Mouse (Mus musculus) left cerebral cortex, postnatal 14 days (tissue): ENCODE data around the gene Krt42. TPM values are rescaled to one million over a fixed set of nuclear protein-coding genes. Genes with fewer than 3 reads are reported as not detected.
"Not testable (repeated sequence)": the region's sequence is repeated elsewhere in the genome, so short reads cannot be mapped to it uniquely, and the experiment has no call there.

ENCODE experiments used
- DNase-seq, 2 experiments: peaks; one replicate each; pipeline ENCODE4 v3.0.0; 2021 to 2022; ENCODE audit warnings: low spot score in 2 of 2, mixed read lengths in 1 of 2
- intact Hi-C: fragments of 180-260 bp; cut with DNase I; formaldehyde crosslinking; loops from one replicate; pipeline ENCODE4 v1.15.1; 2025
- long read RNA-seq, 2 experiments: library from polyadenylated mRNA; stranded (forward); transcript quantifications; one replicate each; pipeline ENCODE4 v2.0.0; 2021
- total RNA-seq, 2 experiments: library from RNA; stranded (reverse); gene quantifications; 2 replicates each; pipeline ENCODE4 v1.2.3; 2021

Krt42 gene
- not detected for total RNA-seq
- long read RNA-seq, experiment 1, result 0 reads
- long read RNA-seq, experiment 2, result 0 reads

DNA sequence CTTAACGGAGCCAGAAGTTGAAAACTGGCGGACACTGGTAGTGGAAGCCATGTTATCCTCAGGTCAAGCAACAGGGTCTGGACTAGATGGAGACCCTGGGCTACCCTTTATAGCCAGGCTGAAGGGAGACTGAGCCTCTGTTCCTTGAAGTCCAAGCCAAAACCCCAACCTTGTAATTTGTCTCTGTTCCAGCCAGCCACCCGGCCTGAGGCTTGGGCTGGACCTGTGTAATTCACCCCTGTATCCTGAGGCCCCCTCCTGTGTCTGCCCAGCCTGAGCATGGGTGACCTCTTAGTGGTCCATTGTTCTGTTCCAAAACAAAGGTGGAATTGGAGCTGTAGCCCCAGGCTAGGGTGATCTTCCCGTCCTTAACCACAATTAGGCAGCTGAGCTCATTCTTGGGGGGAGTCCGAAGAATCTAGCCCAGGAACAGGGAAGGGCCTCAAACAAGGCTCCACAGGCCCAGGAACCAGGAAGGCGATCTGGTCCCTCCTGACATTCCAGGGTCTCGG lies at the start of gene Krt42:
TSS of gene Krt42 (minus strand) at position 51 of the 512 bp plus-strand sequence.
- no peak for DNase-seq
- intact Hi-C loops, result no loop called here

DNA sequence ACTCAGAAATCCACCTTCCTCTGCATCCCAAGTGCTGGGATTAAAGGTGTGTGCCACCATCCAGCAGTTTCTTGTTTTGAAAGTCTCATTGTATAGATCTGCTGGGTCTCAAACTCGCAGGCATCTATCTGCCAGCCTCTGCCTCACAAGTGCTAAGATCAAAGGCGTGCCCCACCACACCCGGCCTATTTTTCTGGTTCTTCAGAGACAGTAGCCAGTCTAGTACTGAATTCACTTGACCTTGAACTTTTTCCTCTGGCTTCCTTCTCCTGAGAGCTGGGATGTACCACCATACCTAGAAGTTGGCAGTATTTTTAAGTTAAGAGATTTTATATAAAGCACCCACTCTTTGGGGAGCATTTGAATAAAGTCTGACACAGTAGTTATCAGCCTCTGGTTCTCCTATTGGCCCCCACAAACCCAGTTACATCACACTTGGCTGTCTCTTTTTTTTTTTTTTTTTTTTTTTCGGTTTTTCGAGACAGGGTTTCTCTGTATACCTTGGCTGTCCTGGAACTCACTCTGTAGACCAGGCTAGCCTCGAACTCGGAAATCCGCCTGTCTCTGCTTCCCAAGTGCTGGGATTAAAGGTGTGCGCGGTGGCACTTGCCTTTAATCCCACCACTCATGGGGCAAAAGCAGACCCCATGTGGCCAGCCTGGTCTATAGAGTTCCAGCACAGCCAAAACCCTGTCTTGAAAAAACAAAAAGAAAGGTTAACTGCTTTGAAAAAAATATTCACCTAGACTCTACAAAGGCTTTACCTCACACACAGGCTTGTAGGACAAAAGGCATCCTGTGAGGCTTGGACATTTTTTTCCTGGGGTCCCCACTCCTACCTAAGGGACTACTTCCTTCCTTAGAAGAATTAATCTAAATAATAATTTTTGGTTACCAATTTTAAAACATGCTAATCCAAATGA lies 49.1 kb upstream of the Krt42 start:
- DNase-seq, result no peak
- intact Hi-C loops, result no loop called here

DNA sequence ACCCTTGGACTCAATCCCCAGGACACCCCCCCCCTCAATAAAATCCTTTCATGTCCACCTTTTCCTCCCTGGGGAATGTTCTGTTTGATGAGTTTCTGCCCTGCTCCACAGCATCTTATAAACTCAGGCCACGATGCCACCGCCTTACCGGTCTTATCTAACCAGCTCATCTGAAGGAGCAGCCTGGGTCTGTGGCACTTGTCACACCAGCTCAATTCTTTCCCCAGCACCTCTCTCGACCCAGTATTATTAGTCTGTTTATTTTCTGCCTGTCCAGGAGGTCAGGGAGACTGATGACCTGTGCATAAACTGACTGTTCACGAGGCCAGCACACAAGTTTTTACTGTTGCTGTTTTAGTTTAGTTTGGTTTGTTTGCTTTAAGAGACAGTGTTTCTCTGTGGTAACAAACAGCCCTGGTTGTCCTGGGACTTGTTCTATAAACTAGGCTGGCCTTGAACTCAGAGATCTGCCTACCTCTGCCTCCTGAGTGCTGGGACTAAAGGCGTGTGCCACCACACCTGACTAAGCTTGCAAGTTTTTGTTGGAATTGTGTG lies 48.2 kb upstream of the Krt42 start:
- intact Hi-C loops, result no loop called here
- DNase-seq, result no peak

DNA sequence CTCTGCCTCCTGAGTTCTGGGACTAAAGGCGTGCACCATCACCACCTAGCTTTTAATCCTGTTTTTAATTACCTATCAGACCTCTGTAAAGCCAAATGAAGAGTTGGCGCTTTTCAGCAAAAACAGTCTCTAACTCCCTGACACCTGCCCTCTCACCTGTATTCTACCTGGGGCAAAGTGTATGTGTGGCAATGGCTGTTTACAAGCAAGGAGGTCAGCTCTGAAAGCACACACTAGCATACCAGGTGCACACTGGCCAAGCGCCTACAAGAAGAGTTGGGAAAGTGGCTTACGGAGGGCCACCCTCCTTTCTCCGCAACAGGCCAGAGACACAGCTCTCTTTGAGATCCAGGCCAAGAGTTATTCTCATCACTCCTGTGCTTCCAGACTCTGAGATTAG lies 45.8 kb upstream of the Krt42 start:
- intact Hi-C loops, result no loop called here
- no peak for DNase-seq

DNA sequence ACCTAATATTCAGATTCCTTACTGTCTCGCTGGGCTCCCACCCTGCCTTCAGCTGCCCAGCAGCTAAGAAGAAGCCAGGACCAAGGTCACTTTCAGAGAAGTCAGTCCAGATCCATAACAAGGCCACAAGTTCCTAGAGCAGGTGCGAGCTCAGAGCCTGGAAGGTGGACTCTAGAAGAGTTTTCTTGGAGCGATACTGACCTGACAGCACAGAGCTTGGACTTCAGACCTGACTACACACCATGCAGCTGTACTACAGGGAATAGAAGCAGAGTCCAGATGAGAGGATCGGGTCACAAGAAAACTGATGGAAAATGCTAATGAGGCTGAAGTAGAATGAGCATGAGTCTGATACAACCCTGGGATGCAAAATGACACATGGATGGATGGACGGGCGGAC lies 43.8 kb upstream of the Krt42 start:
- intact Hi-C loops, result no loop called here
- no peak for DNase-seq

DNA sequence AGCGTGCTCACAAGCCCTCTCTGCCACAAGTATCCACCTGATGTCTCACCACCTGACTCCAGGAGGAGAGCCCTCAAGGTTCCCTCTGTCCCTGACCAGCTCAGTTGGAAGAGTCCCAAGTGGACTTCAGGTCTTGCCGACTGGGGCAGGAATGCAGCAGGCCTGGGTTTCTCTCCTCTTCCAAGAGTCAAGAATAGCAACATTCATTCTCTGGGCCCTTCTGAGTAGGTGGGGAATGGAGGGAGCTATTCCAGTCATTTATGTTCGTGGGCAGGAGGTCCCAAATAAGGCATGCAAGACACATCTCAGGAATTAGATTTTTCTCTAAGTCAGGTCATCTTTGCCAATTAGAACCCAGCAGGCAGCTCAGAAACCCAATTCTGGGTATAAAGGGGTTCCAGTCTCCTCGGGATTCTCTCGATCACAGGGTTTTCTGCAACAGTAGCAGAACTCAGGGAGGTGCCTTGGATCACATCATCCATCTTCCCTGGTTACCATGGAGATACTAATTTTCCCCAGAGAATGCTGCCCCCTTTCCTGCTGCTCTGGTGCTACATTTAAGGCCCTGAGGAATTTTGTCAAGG lies 42.5 kb upstream of the Krt42 start:
- peak; percentile 52 to 85 for DNase-seq
- intact Hi-C loops, result no loop called here

DNA sequence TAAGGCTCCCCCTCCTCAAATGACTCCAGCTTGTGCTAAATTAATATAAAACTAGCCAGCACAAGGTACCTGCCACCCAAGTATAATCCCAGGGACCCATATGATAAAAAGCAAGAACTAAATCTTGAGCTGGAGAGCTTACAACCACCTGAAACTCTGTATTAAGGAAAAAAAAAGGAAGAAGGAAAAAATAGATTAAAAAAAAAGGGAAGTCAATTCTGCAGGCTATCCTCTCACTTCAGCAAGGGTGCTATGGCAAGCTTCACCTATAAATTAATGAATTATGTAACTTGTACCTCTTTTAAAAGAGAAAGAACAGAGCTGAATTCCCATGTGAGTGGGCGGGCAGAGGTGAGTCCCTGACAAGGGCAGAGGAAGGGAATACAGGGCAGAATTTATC lies 42.0 kb upstream of the Krt42 start:
- peak in 1 of 2 experiments; percentile 55 for DNase-seq
- intact Hi-C loops, result no loop called here

DNA sequence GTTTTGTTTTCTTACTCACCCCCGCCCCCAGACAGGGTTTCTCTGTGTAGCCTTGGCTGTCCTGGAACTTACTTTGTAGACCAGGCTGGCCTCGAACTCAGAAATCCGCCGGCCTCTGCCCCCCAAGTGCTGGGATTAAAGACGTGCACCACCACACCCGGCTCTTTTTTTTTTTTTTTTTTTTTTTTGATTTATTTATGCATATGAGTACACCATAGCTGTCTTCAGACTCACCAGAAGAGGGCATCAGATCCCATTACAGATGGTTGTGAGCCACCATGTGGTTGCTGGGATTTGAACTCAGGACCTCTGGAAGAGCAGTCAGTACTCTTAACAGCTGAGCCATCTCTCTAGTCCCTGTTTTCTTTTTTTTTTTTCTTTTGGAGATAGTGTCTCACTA lies 39.0 kb upstream of the Krt42 start:
- DNase-seq, intact Hi-C loops: not testable (repeated sequence)

DNA sequence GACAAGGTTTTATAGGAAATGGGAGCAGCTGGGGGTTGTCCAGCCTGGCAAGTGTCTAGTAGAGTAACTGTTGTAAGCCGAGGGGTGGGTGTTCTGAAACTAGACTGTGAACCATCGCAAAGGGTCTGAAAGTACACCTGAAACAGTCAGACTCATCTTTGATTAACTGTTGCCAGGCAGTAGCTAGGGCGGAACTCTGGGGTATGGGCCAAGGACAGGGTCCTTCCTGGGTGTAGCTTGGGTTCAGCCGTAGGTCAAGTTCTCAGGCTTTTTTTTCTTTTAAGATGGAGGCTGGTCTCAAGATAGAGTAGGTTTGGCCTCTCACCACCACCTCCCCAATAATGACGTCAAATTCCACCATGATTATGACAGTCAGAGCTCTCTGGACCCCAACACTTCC lies 38.2 kb upstream of the Krt42 start:
- intact Hi-C loops, result no loop called here
- DNase-seq, result no peak

DNA sequence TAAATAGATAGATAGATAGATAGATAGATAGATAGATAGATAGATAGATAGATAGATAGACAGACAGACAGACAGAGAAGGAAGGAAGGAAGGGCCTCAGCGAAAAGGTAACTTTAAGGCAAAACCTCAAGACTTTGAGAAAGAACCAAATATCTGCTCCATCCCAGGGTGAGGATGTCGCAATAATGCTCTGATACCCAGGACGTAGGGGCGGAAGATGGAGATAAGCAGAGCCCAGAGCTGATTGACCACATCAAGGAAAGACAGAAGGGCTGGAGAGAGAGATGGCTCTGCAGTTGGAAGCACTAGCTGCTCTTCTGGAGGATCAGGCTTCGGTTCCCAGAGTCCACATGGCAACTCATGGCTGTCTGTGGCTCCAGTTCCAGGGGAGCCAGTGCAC lies 31.6 kb upstream of the Krt42 start:
- intact Hi-C loops, result no loop called here
- no peak for DNase-seq

DNA sequence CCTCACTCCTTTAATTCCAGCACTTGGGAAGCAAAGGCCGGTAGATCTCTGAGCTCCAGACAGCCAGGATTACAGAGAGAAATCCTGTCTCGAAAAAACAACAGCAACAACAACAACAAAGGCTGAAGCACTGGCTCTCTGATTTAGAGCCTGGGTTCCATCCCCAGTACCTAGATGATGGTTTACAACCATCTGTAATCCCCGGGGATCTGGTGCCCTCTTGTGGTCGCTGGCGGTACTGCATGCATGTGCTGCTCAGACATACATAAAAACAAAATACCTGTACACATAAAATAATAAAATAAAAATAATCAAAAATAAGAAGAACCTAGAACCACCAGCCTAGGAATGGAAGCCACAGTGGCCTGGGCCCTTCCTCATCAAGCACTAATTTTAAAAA lies 30.6 kb upstream of the Krt42 start:
- DNase-seq, result peak in 1 of 2 experiments; percentile 64
- intact Hi-C loops, result no loop called here

DNA sequence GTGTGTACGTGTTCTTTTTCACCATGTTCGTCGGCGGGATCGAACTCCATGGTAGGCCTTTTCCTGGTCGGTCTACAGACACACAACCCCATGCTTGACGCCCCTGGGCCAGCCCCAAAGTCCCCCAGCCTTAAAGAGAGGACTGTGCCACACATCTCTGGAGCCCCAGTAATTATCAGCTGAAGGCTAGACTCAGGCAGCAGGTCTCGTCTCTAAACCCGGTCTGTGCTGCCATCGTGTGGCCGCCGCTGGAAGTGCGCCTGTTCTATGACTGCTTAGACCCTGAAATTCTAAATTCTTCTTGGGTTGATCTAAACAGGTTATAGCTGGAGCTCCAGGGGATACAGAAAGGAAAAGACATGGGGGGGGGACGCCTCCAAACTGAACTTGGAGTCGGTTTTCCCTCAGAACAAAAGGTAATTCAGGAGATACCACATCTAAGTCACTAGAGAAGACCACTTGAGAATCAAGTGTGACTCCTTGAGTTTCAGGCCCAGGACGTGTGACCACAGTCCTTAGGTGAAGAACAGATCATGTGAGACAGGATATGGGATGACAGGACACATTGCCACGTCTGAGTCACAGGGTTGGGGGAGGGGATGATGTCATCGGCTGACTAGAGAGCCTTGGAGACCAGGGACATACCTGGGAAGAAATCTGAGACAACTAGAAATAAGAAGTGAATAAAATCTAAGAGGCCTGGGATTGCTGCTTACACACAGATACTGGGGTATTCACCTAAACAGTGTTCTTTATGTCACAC lies 28.8 kb upstream of the Krt42 start:
- intact Hi-C loops, result loop anchor here (5.0 kb wide), 1 partner anchor 916 kb away; no protein-coding TSS in a partner anchor
- DNase-seq, result peak; percentile 88 to 89

DNA sequence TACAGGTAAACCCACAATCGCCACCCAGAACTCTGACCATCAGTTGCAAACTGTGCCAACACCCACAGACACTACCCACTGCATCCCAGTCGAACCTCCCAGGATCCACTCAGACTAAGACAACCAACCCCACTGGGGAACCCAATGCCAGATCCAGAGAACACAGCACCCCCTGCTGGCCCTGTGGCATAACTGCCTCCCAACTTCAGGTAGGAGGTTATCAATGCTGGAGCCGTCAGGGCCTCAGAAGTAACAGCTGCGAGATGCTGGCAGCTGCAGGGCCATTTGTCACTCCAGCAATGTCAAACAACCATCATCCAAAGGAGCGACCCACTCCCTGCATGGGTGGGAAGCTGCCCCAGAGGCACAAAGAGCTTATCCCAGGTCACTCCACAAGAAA lies 28.1 kb upstream of the Krt42 start:
- DNase-seq, result no peak

DNA sequence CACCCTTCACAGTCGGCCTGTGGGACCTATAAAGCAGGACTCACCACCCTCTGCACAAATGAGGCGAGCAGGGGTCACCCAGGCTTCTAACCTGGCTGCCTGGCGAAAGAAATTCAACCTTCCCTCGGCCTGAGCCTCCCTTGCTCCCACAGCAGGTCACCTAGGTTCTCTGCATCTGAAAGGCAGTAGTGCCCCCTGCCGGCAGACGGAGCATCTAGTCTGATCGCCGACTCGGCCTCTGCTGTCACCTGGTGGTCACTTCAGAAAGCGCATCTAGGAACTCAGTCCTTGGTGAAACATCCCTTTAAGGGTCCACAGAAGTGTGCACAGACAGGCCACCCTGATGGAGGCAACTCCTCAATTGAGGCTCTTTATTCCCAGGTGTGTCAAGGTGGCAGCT lies 25.6 kb upstream of the Krt42 start:
- DNase-seq, result peak; percentile 78 to 86
- intact Hi-C loops, result loop anchor here (2.0 to 5.0 kb wide), 2 partner anchors 833 to 913 kb away; no protein-coding TSS in a partner anchor

More for the DNA sequence above, 28.1 kb upstream of the Krt42 start:
- intact Hi-C loops, result loop anchor here (5.0 kb wide), 1 partner anchor 916 kb away; no protein-coding TSS in a partner anchor

DNA sequence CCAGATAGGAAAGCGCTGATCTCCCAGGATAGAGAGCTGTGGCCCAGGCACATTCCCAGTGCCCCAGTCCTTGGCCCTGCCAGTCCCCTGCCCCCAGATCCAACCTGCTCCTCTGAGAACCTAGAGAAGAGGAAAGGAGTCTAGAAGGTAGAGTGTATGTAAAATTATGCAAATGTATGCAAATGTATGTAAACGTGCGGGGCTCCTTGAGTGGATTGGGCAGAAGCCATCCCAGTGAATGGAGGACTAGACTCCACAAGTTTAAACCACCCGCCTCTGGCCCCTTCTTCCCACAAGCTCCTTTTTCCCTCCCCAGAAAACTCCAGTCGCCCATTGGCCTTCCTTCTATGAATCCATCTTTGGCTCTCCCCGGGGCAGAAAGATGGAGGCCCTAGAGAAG lies 23.2 kb upstream of the Krt42 start:
- intact Hi-C loops, result no loop called here
- no peak for DNase-seq

DNA sequence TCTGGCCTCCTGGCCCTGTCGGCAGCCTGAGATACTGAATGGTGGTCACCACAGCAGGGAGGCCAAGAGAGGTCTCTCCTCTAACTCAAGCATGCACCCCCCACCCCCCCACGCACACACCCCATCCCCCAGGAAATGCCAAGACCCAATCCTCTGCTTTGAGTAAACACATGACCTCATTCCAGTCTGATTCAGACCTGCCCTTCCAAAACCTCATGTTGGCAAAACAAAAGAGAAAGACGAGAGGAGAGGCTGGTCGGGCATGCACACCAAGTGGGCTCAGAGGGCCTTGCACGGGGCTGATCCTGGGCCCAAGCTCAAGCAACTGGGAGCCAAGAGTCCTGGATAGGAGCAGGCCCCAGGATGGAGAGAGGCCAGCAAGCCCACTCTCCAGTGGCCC lies 20.6 kb upstream of the Krt42 start:
- intact Hi-C loops, result no loop called here
- no peak for DNase-seq

DNA sequence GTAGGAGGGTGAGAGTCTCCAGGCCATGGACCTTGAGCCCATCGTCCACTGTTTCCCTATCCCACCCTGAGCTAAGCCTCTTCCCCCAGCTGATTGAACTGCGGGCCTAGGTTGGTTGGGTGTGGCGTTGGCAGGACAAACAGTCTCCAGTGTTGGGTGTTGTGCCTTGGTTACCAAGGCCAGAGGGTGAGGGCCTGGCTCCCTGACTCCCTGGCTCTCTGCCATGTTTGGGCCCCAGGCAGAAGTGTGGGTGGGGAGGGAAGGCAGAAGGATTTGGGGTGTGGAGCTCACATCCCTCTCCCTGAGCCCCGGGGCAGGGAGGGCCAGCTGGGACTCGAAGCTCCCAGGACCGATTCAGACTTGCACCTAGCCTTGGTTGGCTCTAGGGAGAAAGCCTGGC lies 19.3 kb upstream of the Krt42 start:
- intact Hi-C loops, result loop anchor here (10.0 kb wide), 1 partner anchor 274 kb away; the partner anchor contains the start of gene Krt33a
- DNase-seq, result no peak

DNA sequence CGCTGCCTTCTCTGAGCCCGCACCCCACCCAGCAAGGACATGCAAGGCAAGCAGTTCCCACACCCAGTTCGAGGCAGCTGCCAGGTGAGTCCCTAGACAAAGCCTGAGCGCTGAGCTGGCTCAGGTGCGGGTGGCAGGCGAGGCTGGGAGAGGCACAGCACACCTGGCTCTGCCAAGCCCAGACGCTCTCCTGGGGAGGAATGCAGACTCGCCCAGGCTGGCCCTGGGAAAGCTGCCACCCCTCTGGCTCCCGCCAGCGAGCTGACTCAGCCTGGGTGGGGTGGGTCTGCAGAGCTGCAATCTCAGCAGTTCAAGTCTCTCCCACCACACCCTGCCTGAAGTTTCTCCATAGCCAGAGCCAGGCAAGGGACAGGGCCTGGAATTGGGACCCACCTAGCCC lies 17.4 kb upstream of the Krt42 start:
- DNase-seq, result no peak
- intact Hi-C loops, result loop anchor here (10.0 kb wide), 1 partner anchor 272 kb away; the partner anchor contains the start of gene Krt33a

DNA sequence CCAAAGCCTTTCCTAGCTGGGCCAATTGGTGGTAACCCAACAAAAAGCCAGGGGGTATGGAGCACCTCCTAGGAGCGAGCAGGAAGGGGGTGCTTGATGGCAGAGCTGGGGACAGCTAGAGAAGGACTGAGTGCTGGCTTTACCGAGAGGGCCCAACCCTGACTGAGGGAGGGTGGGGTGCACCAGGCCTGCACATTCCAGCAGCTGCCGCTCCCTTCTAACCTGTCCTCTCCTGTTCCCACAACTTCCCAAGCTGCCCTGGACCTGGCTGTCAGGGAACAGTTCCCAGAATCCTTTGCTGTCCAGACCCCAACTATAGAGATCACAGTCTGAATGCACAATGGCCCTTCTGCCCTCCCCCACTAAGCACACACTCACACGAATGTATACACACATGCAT lies 15.3 kb upstream of the Krt42 start:
- intact Hi-C loops, result loop anchor here (5.0 to 10.0 kb wide), 2 partner anchors 270 to 903 kb away; partner anchors contain the start of gene Krt33a

More for the DNA sequence above, 15.3 kb upstream of the Krt42 start:
- no peak for DNase-seq
